Mouse (Mus musculus): ENCODE measurements around the gene Hoxb8.

The Hoxb8 gene

DNA sequence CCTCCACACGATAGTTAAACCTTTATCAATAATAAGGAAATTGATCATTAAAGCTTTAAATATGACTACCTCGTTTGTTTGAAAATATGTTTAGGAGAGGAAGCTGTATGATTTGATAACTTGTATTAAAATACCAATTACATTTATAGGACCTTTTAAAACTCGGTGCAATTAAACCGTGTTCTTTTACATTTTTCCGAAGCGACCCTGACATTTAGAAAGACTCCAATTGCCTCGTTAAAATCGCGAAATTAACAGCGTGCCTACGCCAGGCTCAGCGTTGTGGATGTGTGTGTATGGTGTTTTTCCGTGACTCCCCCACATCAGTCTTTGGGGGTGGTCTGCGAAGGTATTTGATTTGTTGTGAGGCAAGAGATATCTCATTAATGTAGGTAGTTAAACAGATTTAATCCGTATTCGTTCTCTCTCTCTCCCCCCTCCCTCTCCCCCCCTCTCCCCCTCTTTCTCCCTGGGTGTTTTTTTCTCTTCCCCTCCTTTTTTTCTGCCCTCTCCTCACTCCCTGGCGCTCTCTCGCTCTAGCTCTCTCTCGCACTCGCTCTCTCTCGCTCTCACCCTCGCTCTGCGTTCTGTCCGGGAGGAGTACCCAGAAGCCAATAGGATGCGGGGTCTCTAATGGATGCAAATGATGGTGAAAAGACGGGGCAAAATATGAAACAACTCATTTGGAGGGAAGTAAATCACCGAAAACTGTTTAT is at the start of gene Hoxb8:
Hoxb8 (plus strand) TSS at position 51 of the 716 bp plus-strand sequence.
- DNase-seq (ENCODE audit: low read depth, low spot score), result no peak

- DNase-seq (ENCODE audit: low read depth, low spot score), result peak; percentile 21
Observed at GRCm38 (mm10) chr11:96234906-96235305, 46.8 kb upstream of the Hoxb8 start.

GRCm38 (mm10) chr11:96240211-96240610 is 41.5 kb upstream of the Hoxb8 start:
- peak; percentile 52 for DNase-seq (ENCODE audit: low read depth, low spot score)

- DNase-seq (ENCODE audit: low read depth, low spot score), result no peak
Observed at GRCm38 (mm10) chr11:96250901-96251300, 30.8 kb upstream of the Hoxb8 start.

DNA sequence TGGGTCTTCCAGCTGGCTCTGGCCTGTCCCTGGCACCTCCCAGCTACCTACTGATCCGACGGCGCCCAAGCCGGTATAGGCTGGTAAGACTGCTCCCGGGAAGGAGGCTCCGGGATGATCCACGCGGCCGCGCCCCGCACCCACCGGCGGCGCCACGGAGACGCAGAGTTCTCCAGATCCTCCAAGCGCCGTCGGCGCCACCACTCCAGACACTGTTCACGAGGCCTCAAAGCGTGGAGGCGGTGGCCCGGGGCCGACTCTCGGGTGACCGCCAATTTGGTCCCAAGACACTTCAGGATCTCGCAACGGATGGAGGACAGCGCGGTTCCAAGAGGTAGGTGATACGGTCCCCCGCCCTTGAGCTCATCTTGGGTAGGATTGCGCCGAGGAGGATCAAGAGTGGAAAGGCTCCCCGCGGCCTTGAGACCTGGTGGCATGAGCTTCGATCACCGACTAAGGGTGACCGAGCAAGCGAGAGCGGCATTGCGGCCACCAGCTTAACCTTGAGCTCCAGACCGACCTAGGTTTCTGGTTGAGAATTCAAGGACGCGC is 30.1 kb upstream of the Hoxb8 start:
- no peak for DNase-seq (ENCODE audit: low read depth, low spot score)

DNA sequence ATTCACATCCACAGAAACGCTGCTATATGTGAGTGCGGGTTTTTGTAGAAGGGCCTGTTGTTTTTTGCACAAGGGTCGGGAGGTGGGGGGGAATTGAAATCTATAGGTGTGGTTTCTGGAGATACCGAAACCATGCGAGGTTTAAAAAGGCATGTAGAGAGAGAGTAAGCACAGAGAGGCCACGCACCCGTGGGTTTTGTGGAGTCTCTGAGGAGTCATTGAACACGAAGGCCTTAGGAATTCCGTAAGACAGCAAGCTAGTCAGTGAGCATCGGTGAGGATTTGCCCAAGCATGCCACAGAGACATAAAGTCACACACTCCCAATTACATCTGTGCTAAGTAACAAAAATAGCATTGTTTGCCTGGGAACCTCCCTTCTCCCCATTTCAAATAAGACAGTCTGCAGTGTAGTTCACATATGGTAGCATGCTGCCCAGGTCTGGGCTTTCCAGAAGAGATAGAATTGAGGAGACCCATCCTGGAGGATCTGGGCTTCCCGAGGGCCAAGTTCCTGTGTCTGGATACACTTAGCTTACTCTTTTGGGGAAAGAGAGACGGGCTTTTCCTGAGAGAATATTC is 29.1 kb upstream of the Hoxb8 start:
- no peak for DNase-seq (ENCODE audit: low read depth, low spot score)

DNA sequence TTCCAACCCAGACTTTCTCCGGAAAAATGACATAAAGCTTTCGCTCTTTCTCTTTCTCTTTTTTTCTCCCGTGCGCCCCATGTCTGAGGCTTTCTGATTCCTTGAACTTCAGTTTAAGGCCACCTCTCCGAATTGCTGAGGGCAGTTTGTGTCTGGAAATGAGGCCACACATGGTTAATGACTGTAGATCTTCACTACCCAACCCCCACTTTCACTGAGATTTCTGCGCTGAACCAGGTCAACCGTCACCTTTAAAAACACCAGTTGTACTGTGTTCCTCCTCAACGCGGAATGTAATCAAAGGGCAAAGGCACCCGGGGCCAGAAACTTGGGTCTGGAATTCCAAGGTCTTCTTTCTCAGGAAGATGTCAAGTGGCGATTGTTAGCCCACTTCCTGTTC is 27.5 kb upstream of the Hoxb8 start:
- no peak for DNase-seq (ENCODE audit: low read depth, low spot score)

DNA sequence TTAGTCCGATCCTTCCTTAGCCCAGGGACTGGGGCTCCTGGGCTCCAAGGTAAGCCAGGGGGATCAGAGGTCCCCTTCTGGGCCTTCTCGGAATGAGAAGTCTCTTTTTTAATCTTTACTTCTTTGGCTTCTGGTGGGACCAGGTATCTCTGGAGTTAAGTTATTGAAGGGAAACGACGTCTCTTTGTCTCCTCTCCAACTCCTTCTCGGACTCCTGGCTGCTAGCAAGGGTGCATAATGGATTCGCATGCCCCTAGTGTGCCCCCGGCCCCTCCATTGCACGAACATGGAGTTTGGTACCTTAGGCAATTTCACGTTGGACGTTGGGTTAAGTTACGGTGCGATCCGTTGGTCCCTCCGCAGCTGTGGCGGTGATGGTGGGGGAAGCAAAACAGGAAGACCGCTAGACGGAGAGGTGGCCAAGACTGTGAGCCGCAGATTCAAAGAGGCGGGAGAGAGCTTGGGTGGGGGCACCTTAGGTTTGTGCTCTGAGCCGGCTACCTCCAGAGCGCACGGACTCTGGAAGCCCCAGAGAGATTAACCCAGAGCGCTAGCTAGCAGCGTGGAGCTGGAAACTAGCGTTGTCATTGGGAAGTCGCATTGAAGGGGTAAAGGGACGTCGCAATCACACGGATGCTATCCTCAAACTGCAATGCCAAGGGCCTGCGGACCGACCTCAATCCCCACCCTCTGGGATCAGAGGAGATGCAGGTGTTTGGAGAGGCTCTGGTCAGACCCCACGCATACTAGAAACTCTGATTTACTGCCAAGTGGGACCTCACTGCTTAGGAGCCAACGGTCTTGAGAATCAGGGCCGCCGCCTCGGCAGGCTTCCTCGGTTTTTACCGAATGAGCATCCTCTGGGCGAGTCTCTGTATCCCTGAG is 26.4 kb upstream of the Hoxb8 start:
- no peak for DNase-seq (ENCODE audit: low read depth, low spot score)

GRCm38 (mm10) chr11:96255996-96256445 is 25.7 kb upstream of the Hoxb8 start:
- DNase-seq (ENCODE audit: low read depth, low spot score), result no peak

GRCm38 (mm10) chr11:96257141-96257540 is 24.6 kb upstream of the Hoxb8 start:
- DNase-seq (ENCODE audit: low read depth, low spot score), result no peak

- no peak for DNase-seq (ENCODE audit: low read depth, low spot score)
Observed at GRCm38 (mm10) chr11:96259038-96259437, 22.7 kb upstream of the Hoxb8 start.

- DNase-seq (ENCODE audit: low read depth, low spot score), result no peak
Observed at GRCm38 (mm10) chr11:96259511-96259910, 22.2 kb upstream of the Hoxb8 start.

DNA sequence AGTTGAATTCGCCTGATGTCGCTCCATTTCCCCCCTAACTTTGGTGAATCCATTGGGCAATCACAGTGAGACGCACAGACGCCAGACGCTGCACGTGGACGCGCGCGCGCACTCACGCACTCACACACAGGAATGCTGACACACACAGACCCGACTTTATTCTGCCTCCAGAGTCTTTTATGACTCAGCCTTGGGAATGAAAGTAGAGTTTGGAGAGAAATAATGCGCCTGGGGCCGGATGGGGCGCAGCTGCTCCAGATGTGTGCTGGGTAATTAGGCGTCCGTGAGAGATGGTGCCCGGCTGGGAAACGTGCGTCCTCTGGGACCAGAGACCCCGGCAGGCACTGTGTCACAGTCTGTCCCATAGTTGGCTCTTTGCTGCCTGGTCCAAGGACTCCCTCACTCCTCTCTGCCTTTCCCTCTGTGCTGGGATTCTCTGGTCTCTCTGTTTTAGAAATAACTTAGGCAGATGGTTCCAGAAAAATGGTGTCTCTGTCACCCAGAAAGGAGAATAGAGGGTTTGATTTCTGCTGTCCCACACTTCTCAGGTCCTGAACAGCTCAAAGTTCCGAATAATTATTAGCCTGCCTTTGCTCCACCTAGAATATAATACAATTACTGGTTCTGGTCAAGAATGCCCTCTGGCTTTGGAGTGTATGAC is 21.3 kb upstream of the Hoxb8 start:
- no peak for DNase-seq (ENCODE audit: low read depth, low spot score)

DNA sequence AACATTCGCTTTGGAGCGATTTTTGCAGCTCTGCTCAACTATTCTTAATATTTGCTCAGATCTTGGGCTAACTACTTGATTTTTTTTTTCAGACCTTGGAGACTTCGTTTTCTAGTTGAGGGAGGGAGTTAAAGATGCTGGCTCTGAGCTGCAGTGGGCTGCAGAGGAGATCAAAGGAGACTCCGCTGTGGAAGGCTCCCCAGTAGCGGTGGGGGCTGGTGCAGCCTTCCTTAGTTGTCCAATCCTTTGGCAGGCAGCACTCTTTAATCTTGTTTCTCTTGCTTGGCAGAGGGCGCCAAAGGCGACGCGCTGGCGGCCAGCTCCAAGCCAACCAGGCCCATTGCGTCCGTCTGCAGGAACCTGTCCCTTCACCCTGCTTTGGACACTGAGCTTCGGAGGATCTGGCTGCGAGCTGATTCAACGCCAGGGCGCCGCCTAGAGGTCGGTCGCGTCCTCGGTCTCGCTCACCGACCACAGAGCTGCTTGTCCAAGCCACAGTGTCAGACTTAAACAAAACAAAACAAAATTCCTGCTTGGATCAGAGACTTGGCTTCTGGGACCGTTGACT is 20.3 kb upstream of the Hoxb8 start:
- peak; percentile 11 for DNase-seq (ENCODE audit: low read depth, low spot score)

- no peak for DNase-seq (ENCODE audit: low read depth, low spot score)
Observed at GRCm38 (mm10) chr11:96262262-96262830, 19.4 kb upstream of the Hoxb8 start.

- no peak for DNase-seq (ENCODE audit: low read depth, low spot score)
Observed at GRCm38 (mm10) chr11:96263636-96264389, 17.9 kb upstream of the Hoxb8 start.

DNA sequence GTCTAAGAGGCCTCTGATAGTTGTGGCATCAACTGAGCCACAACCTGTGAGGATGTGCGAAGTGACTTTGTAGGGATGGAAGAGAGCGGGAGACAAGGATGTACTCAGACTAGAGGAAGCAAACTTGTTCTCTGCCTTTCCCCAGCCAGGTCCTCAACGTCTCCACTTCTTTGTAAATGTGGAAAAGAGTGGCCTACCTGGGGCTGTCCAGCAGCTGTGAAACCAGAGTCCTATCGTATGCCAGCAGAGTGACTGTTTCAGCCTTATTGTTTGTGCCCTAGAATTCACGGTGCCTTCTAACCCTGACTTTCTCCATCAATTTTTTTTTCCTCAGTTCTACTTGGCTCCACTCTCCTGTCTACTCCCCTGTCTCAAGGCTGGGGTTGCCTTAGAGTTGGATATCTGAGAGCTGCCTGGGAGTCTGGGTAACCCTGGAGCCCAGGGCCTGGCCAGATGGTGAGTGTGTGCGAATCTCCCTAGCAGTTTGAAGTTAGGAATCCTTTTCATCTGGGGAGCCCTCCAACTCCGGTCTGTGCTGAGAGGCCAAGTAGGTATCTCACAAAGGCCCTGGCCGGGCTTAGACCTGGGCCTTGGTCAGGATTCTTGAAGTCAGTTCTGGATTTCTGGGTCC is 17.2 kb upstream of the Hoxb8 start:
- DNase-seq (ENCODE audit: low read depth, low spot score), result no peak

DNA sequence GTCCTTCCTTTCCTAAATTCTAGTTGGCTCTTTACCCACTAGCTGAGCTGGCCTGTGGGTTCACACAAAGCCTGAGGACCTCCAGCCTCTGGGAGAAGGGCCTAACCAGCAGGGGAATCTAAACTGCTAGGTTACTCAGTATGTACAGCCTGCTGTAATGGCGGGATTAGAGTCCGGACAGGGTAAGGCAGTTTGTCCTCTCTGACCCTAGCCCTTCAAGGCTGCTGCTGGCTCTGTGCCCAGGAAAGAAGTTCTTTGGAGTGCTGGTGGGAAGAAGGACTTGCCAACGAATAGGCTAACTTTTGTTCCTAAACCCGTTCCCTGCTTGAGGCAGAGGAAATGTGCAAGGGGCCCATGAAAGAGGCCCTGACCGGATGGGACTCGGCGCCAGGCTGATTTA is 15.8 kb upstream of the Hoxb8 start:
- DNase-seq (ENCODE audit: low read depth, low spot score), result no peak

- DNase-seq (ENCODE audit: low read depth, low spot score), result no peak
Observed at GRCm38 (mm10) chr11:96267021-96267920, 14.4 kb upstream of the Hoxb8 start.
